Mouse (Mus musculus) splenic B cell, adult 2 months (primary cell): ENCODE results near the gene Prkaa1.

Experiments used
- DNase-seq: peaks from one replicate; pipeline ENCODE4 v3.0.0-alpha.2; 2011; ENCODE audit warnings: low read depth, low spot score
- H3K27me3 ChIP-seq: 2 replicates; pipeline ENCODE4 v1.6.1; 2012; ENCODE audit warnings: mild to moderate bottlenecking, low read length, moderate library complexity, mixed read lengths; ENCODE audit not compliant: control insufficient read depth, poor library complexity, insufficient read depth, severe bottlenecking
- H3K36me3 ChIP-seq: 2 replicates; pipeline ENCODE4 v1.6.1; 2012; ENCODE audit warnings: mild to moderate bottlenecking, low read length, moderate library complexity, mixed read lengths; ENCODE audit not compliant: control insufficient read depth, poor library complexity, insufficient read depth, severe bottlenecking

Gene Prkaa1

GRCm38 (mm10) chr15:5184668-5185330, 41.1 kb downstream of the Prkaa1 start:
- H3K27me3 ChIP-seq = no peaks in the 10 kb centered on the region
- DNase-seq = peak; percentile 38
- H3K36me3 ChIP-seq = no peaks in the 10 kb centered on the region

- peak; percentile 73 for DNase-seq
- Histone ChIP-seq H3K36me3 (0 out of 2 replicates have a peak, but pooled peaks cover 3% of the 10 kb centered on the region), H3K27me3 (no peaks in the 10 kb centered on the region)
Measured at GRCm38 (mm10) chr15:5185366-5186292, 42.0 kb downstream of the Prkaa1 start, which contains the start of gene Ttc33. Gene Ttc33, plus strand, starts transcription at chr15:5185525.

- Histone ChIP-seq H3K27me3 (no peaks in the 10 kb centered on the region), H3K36me3 (0 out of 2 replicates have a peak, but pooled peaks cover 3% of the 10 kb centered on the region)
- DNase-seq = no peak
Measured at GRCm38 (mm10) chr15:5186293-5186675, 42.6 kb downstream of the Prkaa1 start.

- peaks cover 4% of the 10 kb centered on the region; the same call in 1 of the 2 replicates for H3K36me3 ChIP-seq
- H3K27me3 ChIP-seq = no peaks in the 10 kb centered on the region
- DNase-seq = peak; percentile 11
Measured at GRCm38 (mm10) chr15:5187116-5187515, 43.5 kb downstream of the Prkaa1 start.

- H3K36me3 ChIP-seq = peaks cover 9% of the 10 kb centered on the region; the same call in 1 of the 2 replicates
- peak; percentile 79 for DNase-seq
- no peaks in the 10 kb centered on the region for H3K27me3 ChIP-seq
Measured at GRCm38 (mm10) chr15:5188029-5188428, 44.4 kb downstream of the Prkaa1 start.

GRCm38 (mm10) chr15:5189504-5190093, 45.9 kb downstream of the Prkaa1 start:
- no peaks in the 10 kb centered on the region for H3K27me3 ChIP-seq
- peak; percentile 32 for DNase-seq
- H3K36me3 ChIP-seq = peaks cover 10% of the 10 kb centered on the region; the same call in 1 of the 2 replicates

GRCm38 (mm10) chr15:5193833-5194232, 50.2 kb downstream of the Prkaa1 start:
- Histone ChIP-seq H3K36me3 (peaks cover 12% of the 10 kb centered on the region; the same call in 1 of the 2 replicates), H3K27me3 (no peaks in the 10 kb centered on the region)
- DNase-seq = peak; percentile 59

GRCm38 (mm10) chr15:5194446-5194845, 50.8 kb downstream of the Prkaa1 start:
- Histone ChIP-seq H3K36me3 (peaks cover 12% of the 10 kb centered on the region; the same call in 1 of the 2 replicates), H3K27me3 (no peaks in the 10 kb centered on the region)
- no peak for DNase-seq

GRCm38 (mm10) chr15:5194931-5195330, 51.3 kb downstream of the Prkaa1 start:
- peaks cover 11% of the 10 kb centered on the region; the same call in 1 of the 2 replicates for H3K36me3 ChIP-seq
- H3K27me3 ChIP-seq = no peaks in the 10 kb centered on the region
- no peak for DNase-seq

GRCm38 (mm10) chr15:5195987-5196514, 52.4 kb downstream of the Prkaa1 start:
- Histone ChIP-seq H3K27me3 (no peaks in the 10 kb centered on the region), H3K36me3 (peaks cover 9% of the 10 kb centered on the region; the same call in 1 of the 2 replicates)
- no peak for DNase-seq

GRCm38 (mm10) chr15:5196691-5197090, 53.0 kb downstream of the Prkaa1 start:
- Histone ChIP-seq H3K36me3 (peaks cover 7% of the 10 kb centered on the region; the same call in 1 of the 2 replicates), H3K27me3 (no peaks in the 10 kb centered on the region)
- no peak for DNase-seq

GRCm38 (mm10) chr15:5205222-5205621, 61.6 kb downstream of the Prkaa1 start:
- no peaks in the 10 kb centered on the region for H3K27me3 ChIP-seq
- no peak for DNase-seq
- H3K36me3 ChIP-seq = no peaks in the 10 kb centered on the region

GRCm38 (mm10) chr15:5209116-5209515, 65.5 kb downstream of the Prkaa1 start:
- H3K27me3 ChIP-seq = no peaks in the 10 kb centered on the region
- no peak for DNase-seq
- H3K36me3 ChIP-seq = peaks cover 6% of the 10 kb centered on the region

- no peaks in the 10 kb centered on the region for H3K27me3 ChIP-seq
Measured at GRCm38 (mm10) chr15:5220491-5220890, 76.8 kb downstream of the Prkaa1 start.

More at GRCm38 (mm10) chr15:5220491-5220890, 76.8 kb downstream of the Prkaa1 start:
- peaks cover 5% of the 10 kb centered on the region; the same call in 1 of the 2 replicates for H3K36me3 ChIP-seq
- DNase-seq = no peak
